Mouse (Mus musculus) kidney, postnatal 10 days (tissue): ENCODE results near the gene Kcnq5.

Experiments
- DNase-seq: peaks from one replicate; pipeline ENCODE4 v3.0.0; 2021; ENCODE audit warnings: mixed read lengths

Kcnq5 gene

GRCm38 (mm10) chr1:21961251-21962082, at the start of gene Kcnq5:
Kcnq5 (minus strand) TSS chr1:21961942.
- peak; percentile 78 for DNase-seq

GRCm38 (mm10) chr1:21979755-21980154, 18.0 kb upstream of the Kcnq5 start:
- no peak for DNase-seq

GRCm38 (mm10) chr1:21979292-21979691, 17.6 kb upstream of the Kcnq5 start:
- DNase-seq = no peak

GRCm38 (mm10) chr1:21974040-21974439, 12.3 kb upstream of the Kcnq5 start:
- DNase-seq = no peak

- DNase-seq = no peak
Observed at GRCm38 (mm10) chr1:21967139-21967538, 5.4 kb upstream of the Kcnq5 start.

- DNase-seq = no peak
Observed at GRCm38 (mm10) chr1:21962896-21963864, 1.4 kb upstream of the Kcnq5 start.

GRCm38 (mm10) chr1:21962083-21962471, 335 bp upstream of the Kcnq5 start:
- peak; percentile 11 for DNase-seq

GRCm38 (mm10) chr1:21960421-21961250, 1.1 kb downstream of the Kcnq5 start:
- peak; percentile 9 for DNase-seq

GRCm38 (mm10) chr1:21959648-21960285, 2.0 kb downstream of the Kcnq5 start:
- DNase-seq = no peak

GRCm38 (mm10) chr1:21958013-21958412, 3.7 kb downstream of the Kcnq5 start:
- DNase-seq = no peak

- DNase-seq = no peak
Observed at GRCm38 (mm10) chr1:21940831-21941230, 20.9 kb downstream of the Kcnq5 start.

- DNase-seq = no peak
Observed at GRCm38 (mm10) chr1:21927182-21927581, 34.6 kb downstream of the Kcnq5 start.

GRCm38 (mm10) chr1:21923293-21923642, 38.5 kb downstream of the Kcnq5 start:
- DNase-seq = no peak

- no peak for DNase-seq
Observed at GRCm38 (mm10) chr1:21922578-21923292, 39.0 kb downstream of the Kcnq5 start.

- peak; percentile 3 for DNase-seq
Observed at GRCm38 (mm10) chr1:21919276-21919675, 42.5 kb downstream of the Kcnq5 start.

- no peak for DNase-seq
Observed at GRCm38 (mm10) chr1:21896067-21896719, 65.5 kb downstream of the Kcnq5 start.

GRCm38 (mm10) chr1:21883747-21884146, 78.0 kb downstream of the Kcnq5 start:
- DNase-seq = no peak

- no peak for DNase-seq
Observed at GRCm38 (mm10) chr1:21870889-21871288, 90.9 kb downstream of the Kcnq5 start.

- no peak for DNase-seq
Observed at GRCm38 (mm10) chr1:21868484-21868883, 93.3 kb downstream of the Kcnq5 start.

GRCm38 (mm10) chr1:21856399-21856798, 105.3 kb downstream of the Kcnq5 start:
- no peak for DNase-seq

- no peak for DNase-seq
Observed at GRCm38 (mm10) chr1:21838534-21838933, 123.2 kb downstream of the Kcnq5 start.
